Mouse (Mus musculus) spleen, adult 2 months (tissue): ENCODE measurements at regions not wholly inside any gene's neighbourhood (a gene's known extent, or its start where the extent isn't known, plus 50 kb on each side); places are given as distances from the start of the nearest gene placed in this dataset.

Experiments used
- CTCF ChIP-seq: fragments of 200-500 bp; IDR thresholded peaks from 2 replicates; pipeline ENCODE4 v1.5.1; 2011; ENCODE audit warnings: mild to moderate bottlenecking, inconsistent platforms; ENCODE audit not compliant: insufficient read depth, insufficient read length, insufficient replicate concordance; ENCODE audit errors: extremely low read depth
- POLR2A ChIP-seq: fragments of 200-500 bp; IDR thresholded peaks from 2 replicates; pipeline ENCODE4 v1.6.1; 2011; ENCODE audit warnings: low read depth, low read length, inconsistent platforms

GRCm38 (mm10) chr4:95249031-95249430 is 197.0 kb upstream of the Jun start:
- TF ChIP-seq POLR2A (no peak), CTCF (no peak)
